Mouse (Mus musculus) lung, postnatal 36 days (tissue): Measurements from ENCODE around the gene Dcakd.
"Not testable (repeated sequence)": the region's sequence is repeated elsewhere in the genome, so short reads cannot be mapped to it uniquely, and the experiment has no call there.

Experiments
- DNase-seq: peaks from one replicate; pipeline ENCODE4 v3.0.0; 2022; ENCODE audit warnings: mixed read lengths

The Dcakd gene

GRCm38 (mm10) chr11:102975966-102976365, 52.2 kb downstream of the Dcakd start:
- not testable (repeated sequence) for DNase-seq

GRCm38 (mm10) chr11:102972326-102972725, 55.8 kb downstream of the Dcakd start:
- DNase-seq = no peak

- no peak for DNase-seq
These were observed 56.5 kb downstream of the Dcakd start for GRCm38 (mm10) chr11:102971604-102972003.

- peak; percentile 25 for DNase-seq
These were observed 63.5 kb downstream of the Dcakd start for GRCm38 (mm10) chr11:102964547-102965091.

GRCm38 (mm10) chr11:102963855-102964546, 64.1 kb downstream of the Dcakd start:
- no peak for DNase-seq

- DNase-seq = no peak
These were observed 64.8 kb downstream of the Dcakd start for GRCm38 (mm10) chr11:102963246-102963854.

- DNase-seq = no peak
These were observed 65.3 kb downstream of the Dcakd start for GRCm38 (mm10) chr11:102962861-102963245.

- no peak for DNase-seq
These were observed 67.1 kb downstream of the Dcakd start for GRCm38 (mm10) chr11:102961082-102961481.

- DNase-seq = no peak
These were observed 69.3 kb downstream of the Dcakd start for GRCm38 (mm10) chr11:102958870-102959269.

- no peak for DNase-seq
These were observed 69.7 kb downstream of the Dcakd start for GRCm38 (mm10) chr11:102958431-102958830.

- no peak for DNase-seq
These were observed 70.4 kb downstream of the Dcakd start for GRCm38 (mm10) chr11:102957692-102958091.

- peak; percentile 73 for DNase-seq
These were observed 71.0 kb downstream of the Dcakd start for GRCm38 (mm10) chr11:102956962-102957614.

GRCm38 (mm10) chr11:102952922-102953321, 75.2 kb downstream of the Dcakd start:
- DNase-seq = no peak

- peak; percentile 35 for DNase-seq
These were observed 79.8 kb downstream of the Dcakd start for GRCm38 (mm10) chr11:102948043-102948961.

GRCm38 (mm10) chr11:102946992-102947343, 81.2 kb downstream of the Dcakd start:
- DNase-seq = no peak

GRCm38 (mm10) chr11:102946265-102946991, 81.7 kb downstream of the Dcakd start, which contains the start of gene C1ql1:
C1ql1 (minus strand) TSS chr11:102946688.
- DNase-seq = peak; percentile 89

- DNase-seq = no peak
These were observed 82.5 kb downstream of the Dcakd start for GRCm38 (mm10) chr11:102945306-102946264.
